Mouse (Mus musculus): Measurements from ENCODE around the gene Enkd1.

The Enkd1 gene

GRCm38 (mm10) chr8:105685325-105685724 lies 22.7 kb downstream of the Enkd1 start:
- DNase-seq (ENCODE audit: extremely low spot score, low read depth, low spot score) = no peak

GRCm38 (mm10) chr8:105677891-105678290 lies 30.1 kb downstream of the Enkd1 start:
- DNase-seq (ENCODE audit: extremely low spot score, low read depth, low spot score) = no peak

GRCm38 (mm10) chr8:105661167-105661566 lies 46.8 kb downstream of the Enkd1 start:
- DNase-seq (ENCODE audit: extremely low spot score, low read depth, low spot score) = no peak

- no peak for DNase-seq (ENCODE audit: extremely low spot score, low read depth, low spot score)
Observed at GRCm38 (mm10) chr8:105657641-105658040, 50.4 kb downstream of the Enkd1 start.

Measured in hindlimb bud, embryonic 11.5 days (tissue).